Mouse (Mus musculus): ENCODE data around the gene Dcaf12l1. TPM values are rescaled to one million over a fixed set of nuclear protein-coding genes. Genes with fewer than 3 reads are reported as not detected.

The Dcaf12l1 gene
- polyA plus RNA-seq (2021; fragmentation: Nextera tagmentation), result 39.4 and 46.8 TPM in 2 replicates
- long read RNA-seq, experiment 1, transcript Dcaf12l1-202 (2 exons, 3,495 nt), result minor isoform, 37 of 183 reads
- long read RNA-seq, experiment 1, transcript Dcaf12l1-201 (2 exons, 3,509 nt), result major isoform, 135 of 183 reads
- long read RNA-seq, experiment 1, partial matches to known transcripts, result 0 of 183 reads
- long read RNA-seq, experiment 1, other reads (novel, unspliced or antisense), result 11 of 183 reads
- long read RNA-seq, experiment 2, transcript Dcaf12l1-201 (2 exons, 3,509 nt), result major isoform, 306 of 376 reads
- long read RNA-seq, experiment 2, transcript Dcaf12l1-202 (2 exons, 3,495 nt), result minor isoform, 69 of 376 reads
- long read RNA-seq, experiment 2, partial matches to known transcripts, result 0 of 376 reads
- long read RNA-seq, experiment 2, other reads (novel, unspliced or antisense), result 1 of 376 reads

DNA sequence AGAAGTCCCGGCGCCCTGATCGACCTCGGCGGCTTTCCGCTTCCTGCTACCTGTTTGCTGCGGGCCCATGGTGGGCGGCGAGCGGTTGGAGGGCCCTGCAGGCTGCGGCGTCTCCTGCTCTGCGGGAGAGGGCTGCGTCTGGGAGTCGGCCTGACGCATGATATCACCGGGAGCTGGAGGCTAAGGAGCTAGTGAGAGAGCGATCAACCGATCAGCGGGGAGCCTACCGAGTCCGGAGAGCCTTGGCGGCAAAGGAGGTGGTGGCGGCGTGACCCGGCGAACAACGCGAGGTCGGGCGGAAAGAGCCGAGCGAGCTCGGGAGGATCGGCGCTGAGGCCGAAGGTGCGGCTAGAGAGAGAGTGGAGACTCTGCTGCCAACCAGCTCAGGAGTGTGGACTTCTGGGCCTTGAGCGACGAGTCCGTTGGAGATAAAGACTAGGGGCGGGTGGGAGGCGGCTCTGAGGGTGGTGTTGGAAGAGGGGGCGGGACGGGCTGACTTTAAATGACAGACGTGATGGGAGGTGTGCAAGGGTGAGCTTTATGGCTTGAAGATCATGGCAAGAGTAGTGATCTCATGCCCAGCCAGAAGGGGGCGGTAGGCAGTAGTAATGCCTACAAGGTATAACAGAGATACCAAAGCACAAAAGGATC lies at the start of gene Dcaf12l1:
Gene Dcaf12l1, minus strand, starts transcription at position 437 of the 651 bp plus-strand sequence.

